Comparison of ENCODE assay signal across 9 mouse cellular contexts in genomic region chr17:8487824-8488223, GRCm38 (mm10). TPM values are rescaled to one million over a fixed set of nuclear protein-coding genes. Genes with fewer than 3 reads are reported as not detected.
DNase-seq lines count a peak whose midpoint lies in the region; ATAC-seq and TF ChIP-seq lines count a peak whose summit lies in the region.
"Had no signal": no experiment of that assay in that cellular context is flagged by ENCODE, and none has a peak within 500 bp of the region (broad histone marks: within the 10 kb centered on the region; RNA-seq: fewer than 3 reads in every experiment).

No protein-coding gene starts in this region.

- intact Hi-C loops in left cerebral cortex, postnatal 4 days (cut with DNase I) = no loop called here

- H3K4me1 ChIP-seq in kidney, adult 2 months (ENCODE audit: control insufficient read depth, insufficient read depth, low read length) = no peaks in the 10 kb centered on the region
- H3K4me1 ChIP-seq in kidney, embryonic 16.5 days (ENCODE audit: insufficient read depth, low read length) = no peaks in the 10 kb centered on the region
- no peaks in the 10 kb centered on the region for H3K4me1 ChIP-seq in stomach, postnatal 0 days (replicated peaks; ENCODE audit: control insufficient read depth, insufficient read depth)

- no peaks in the 10 kb centered on the region for H3K9me3 ChIP-seq in kidney, embryonic 16.5 days (ENCODE audit: low read length)
- H3K9me3 ChIP-seq in stomach, postnatal 0 days (ENCODE audit: control insufficient read depth, low read length) = no peaks in the 10 kb centered on the region

- no peak overlapping the region for H3K9ac ChIP-seq in kidney, embryonic 16.5 days (replicated peaks; ENCODE audit: low read length)
- no peak overlapping the region for H3K9ac ChIP-seq in stomach, postnatal 0 days (ENCODE audit: low read length)

- peak; percentile 51; the same call in 1 of the 2 replicates for ATAC-seq in kidney, embryonic 16.5 days (ENCODE audit: low FRiP score, low TSS enrichment)
- 0 out of 2 replicates have a peak, but pooled peaks have one; percentile 24 for ATAC-seq in stomach, postnatal 0 days (ENCODE audit: low FRiP score, low TSS enrichment)

- H3K27me3 ChIP-seq in kidney, adult 2 months (replicated peaks; ENCODE audit: control insufficient read depth, insufficient read depth, low read length) = no peaks in the 10 kb centered on the region
- H3K27me3 ChIP-seq in kidney, embryonic 16.5 days (ENCODE audit: insufficient read depth, low read length) = no peaks in the 10 kb centered on the region
- H3K27me3 ChIP-seq in stomach, postnatal 0 days (ENCODE audit: control insufficient read depth, insufficient read depth, low read length) = no peaks in the 10 kb centered on the region

- H3K27ac ChIP-seq in kidney, adult 2 months (ENCODE audit: insufficient read depth, low read depth, low read length) = no peak overlapping the region; the same call in 1 of the 2 replicates
- H3K27ac ChIP-seq in kidney, embryonic 16.5 days (ENCODE audit: low read length) = no peak overlapping the region
- H3K27ac ChIP-seq in stomach, postnatal 0 days (replicated peaks) = no peak overlapping the region

- TF ChIP-seq POLR2A in kidney, adult 2 months (IDR thresholded peaks at IDR 0.05; ENCODE audit: low read depth, low read length) = no peak

- peak overlapping the region; percentile 28; the same call in 1 of the 2 replicates for H3K4me2 ChIP-seq in kidney, embryonic 16.5 days (replicated peaks; ENCODE audit: low read depth, low read length)
- no peak overlapping the region for H3K4me2 ChIP-seq in stomach, postnatal 0 days (replicated peaks; ENCODE audit: low read depth)

- H3K36me3 ChIP-seq in kidney, adult 2 months (ENCODE audit: control insufficient read depth, insufficient read depth, low read length) = no peaks in the 10 kb centered on the region
- no peaks in the 10 kb centered on the region for H3K36me3 ChIP-seq in kidney, embryonic 16.5 days (ENCODE audit: insufficient read depth, low read length)
- H3K36me3 ChIP-seq in stomach, postnatal 0 days (ENCODE audit: control insufficient read depth, insufficient read depth, low read length) = no peaks in the 10 kb centered on the region

- TF ChIP-seq EP300 in stomach, postnatal 0 days (optimal IDR thresholded peaks at IDR 0.05) = no peak

- WGBS in kidney, adult 2 months = 16% methylated on average over 12 of the region's 12 CpGs
- 34% methylated on average over 12 of the region's 12 CpGs for WGBS in kidney, embryonic 16.5 days
- 46% methylated on average over 12 of the region's 12 CpGs for WGBS in stomach, postnatal 0 days

- peak; percentile 10 for DNase-seq in kidney, adult 2 months
- no peak for DNase-seq in kidney, adult 9 months
- DNase-seq in cerebellum, postnatal 36 days = peak; percentile 69 to 71
- peak; percentile 45 for DNase-seq in left cerebral cortex, postnatal 4 days
- DNase-seq in stomach, postnatal 0 days (ENCODE audit: low spot score) = peak; percentile 42
- no peak for DNase-seq in B cell, adult 2 months
- no peak for DNase-seq in urinary bladder, postnatal 25 days (ENCODE audit: low spot score)

- no peak overlapping the region for H3K4me3 ChIP-seq in kidney, adult 2 months (ENCODE audit: insufficient read depth, low read depth, low read length)
- H3K4me3 ChIP-seq in kidney, embryonic 16.5 days (ENCODE audit: low read length) = no peak overlapping the region
- no peak overlapping the region for H3K4me3 ChIP-seq in stomach, postnatal 0 days (ENCODE audit: low read depth, low read length)

- TF ChIP-seq CTCF in kidney, adult 2 months (conservative IDR thresholded peaks at IDR 0.05; ENCODE audit: insufficient read depth, insufficient read length, low read depth, low read length) = no peak
- no peak for TF ChIP-seq CTCF in stomach, postnatal 0 days (IDR thresholded peaks at IDR 0.05; ENCODE audit: low read depth)

RNA-seq across cellular contexts. Expression of gene Pde10a, which starts 37.3 kb away (rescaled TPM):
- 1.8 and 2.0 TPM in 2 replicates for polyA plus RNA-seq in kidney, adult 2 months (2012; rRNA removed)
- polyA plus RNA-seq in kidney, embryonic 16.5 days (2015; fragmentation: Nextera tagmentation; extraction: Ambion mirVana) = 1.3 and 1.8 TPM in 2 replicates
- total RNA-seq in left cerebral cortex, postnatal 4 days (2021) = 100 to 1,000 TPM in 1 of 2 experiments, 10 to 100 TPM in 1; 84.9 to 106 TPM
- polyA plus RNA-seq in stomach, postnatal 0 days (2015; fragmentation: Nextera tagmentation; extraction: Ambion mirVana) = 0.69 and 0.98 TPM in 2 replicates

RNA-seq across cellular contexts. Expression of gene T, which starts 53.6 kb away (rescaled TPM):
- polyA plus RNA-seq in kidney, adult 2 months (2012; rRNA removed) = not detected in 2 replicates
- polyA plus RNA-seq in kidney, embryonic 16.5 days (2015; fragmentation: Nextera tagmentation; extraction: Ambion mirVana) = 0.10 and 0.24 TPM in 2 replicates
- under 1 TPM; 0.18 to 0.79 TPM for total RNA-seq in left cerebral cortex, postnatal 4 days (2021)
- not detected in 2 replicates for polyA plus RNA-seq in stomach, postnatal 0 days (2015; fragmentation: Nextera tagmentation; extraction: Ambion mirVana)
- total RNA-seq: MEL had no signal

Comparison
In these comparisons a context has a peak if more than half of its experiments do, and no peak if none do; other contexts are left out.
1. DNase-seq: peak in kidney, adult 2 months (single experiment), cerebellum, postnatal 36 days (2 of 2), left cerebral cortex, postnatal 4 days (single experiment) and stomach, postnatal 0 days (single experiment); none in kidney, adult 9 months (single experiment), B cell, adult 2 months (0 of 2) and urinary bladder, postnatal 25 days (single experiment).